Mouse (Mus musculus): ENCODE data around the gene Gm26602.

The Gm26602 gene

DNA sequence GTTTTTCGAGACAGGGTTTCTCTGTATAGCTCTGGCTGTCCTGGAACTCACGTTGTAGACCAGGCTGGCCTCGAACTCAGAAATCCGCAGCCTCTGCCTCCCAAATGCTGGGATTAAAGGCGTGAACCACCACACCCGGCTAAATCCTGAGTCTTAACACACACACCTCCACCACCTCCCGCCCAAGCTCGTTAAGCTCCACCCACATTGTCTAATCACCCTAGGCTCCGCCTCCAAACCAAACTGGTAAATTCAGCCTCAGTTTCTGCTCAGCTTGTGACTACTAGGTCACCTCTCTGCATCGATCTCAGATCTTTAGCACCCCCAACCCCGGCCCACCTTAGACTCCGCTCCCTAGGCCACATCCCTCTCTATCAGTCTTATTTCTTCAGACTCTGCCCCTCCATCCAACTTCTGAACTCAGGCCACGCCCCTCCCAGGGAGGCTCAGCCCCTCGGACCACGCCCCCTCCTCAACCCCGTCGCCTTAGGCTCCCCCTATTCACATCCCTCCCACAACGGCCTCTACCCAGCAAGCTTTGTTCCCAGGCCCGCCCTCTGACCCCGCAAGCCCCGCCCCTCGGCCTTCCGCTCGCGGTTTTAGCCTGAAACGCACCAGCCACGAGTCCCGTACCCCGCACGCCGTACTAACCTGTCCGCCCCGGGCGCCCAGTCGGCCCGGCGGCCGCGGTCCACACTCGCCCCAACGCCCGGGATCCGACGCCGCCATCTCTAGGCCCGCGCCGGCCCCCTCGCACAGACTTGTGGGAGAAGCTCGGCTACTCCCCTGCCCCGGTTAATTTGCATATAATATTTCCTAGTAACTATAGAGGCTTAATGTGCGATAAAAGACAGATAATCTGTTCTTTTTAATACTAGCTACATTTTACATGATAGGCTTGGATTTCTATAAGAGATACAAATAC lies 2.2 kb upstream of the Gm26602 start, which contains the start of gene Med16:
Gene Med16, minus strand, starts transcription at position 757 of the 925 bp plus-strand sequence.
- peak; percentile 9; the same call in 1 of the 2 replicates for TF ChIP-seq GATA4 (IDR thresholded peaks at IDR 0.05; ENCODE audit: insufficient replicate concordance, low read length)

DNA sequence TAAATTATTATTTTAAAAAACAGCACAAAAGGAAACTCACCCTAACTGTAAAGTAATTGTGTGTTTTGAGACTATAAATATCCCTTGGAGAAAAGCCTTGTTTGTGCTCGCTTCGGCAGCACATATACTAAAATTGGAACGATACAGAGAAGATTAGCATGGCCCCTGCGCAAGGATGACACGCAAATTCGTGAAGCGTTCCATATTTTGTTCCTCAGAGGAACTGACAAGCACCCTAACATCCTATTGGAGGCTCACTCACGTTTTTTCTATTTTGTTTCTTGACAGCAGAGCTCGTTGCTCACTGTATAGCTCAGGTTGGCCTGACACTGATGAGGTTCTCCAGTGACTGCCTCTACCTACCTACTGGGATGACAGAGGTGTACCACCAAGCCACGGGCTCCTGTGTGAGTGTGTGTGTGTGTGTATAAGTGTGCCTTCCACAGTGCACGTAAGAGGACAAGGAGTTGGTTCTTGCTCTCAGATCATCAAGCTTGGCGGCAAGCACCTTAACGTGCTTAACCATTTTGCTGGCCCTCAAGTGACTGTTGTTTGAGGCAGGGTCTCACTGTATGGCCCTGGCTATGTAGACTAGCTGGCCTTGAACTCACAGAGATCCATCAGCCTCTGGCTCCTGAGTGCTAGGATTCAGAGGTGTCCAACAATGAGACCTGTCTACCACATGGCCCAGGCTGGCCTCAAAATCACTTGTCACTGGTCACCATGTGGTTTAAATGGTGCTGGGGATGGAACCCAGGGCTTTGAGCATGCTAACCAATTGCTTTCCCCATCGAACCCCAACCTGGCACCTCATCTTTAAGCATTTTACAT lies 1.3 kb upstream of the Gm26602 start:
- no peak; the same call in 1 of the 2 replicates for TF ChIP-seq GATA4 (IDR thresholded peaks at IDR 0.05; ENCODE audit: insufficient replicate concordance, low read length)

DNA sequence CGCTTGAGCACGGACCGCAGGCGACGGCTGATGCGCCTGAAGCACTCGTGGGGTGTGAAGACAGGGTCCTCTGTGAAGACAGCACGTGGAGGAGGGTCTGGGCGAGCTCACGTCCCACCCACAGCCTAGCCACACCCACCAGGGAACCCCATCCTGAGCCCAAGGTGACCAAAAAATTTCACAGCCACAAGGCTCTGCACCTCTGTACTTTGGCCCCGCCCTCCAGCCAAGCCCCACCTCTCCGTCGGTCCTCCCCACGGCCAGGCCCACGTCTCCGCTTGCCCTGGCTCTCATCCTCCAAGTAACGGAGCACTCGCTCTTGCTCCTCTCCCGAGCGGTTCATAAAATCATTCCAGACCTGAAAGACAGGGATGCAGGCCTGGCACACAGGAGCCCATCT lies 1.8 kb downstream of the Gm26602 start:
- no peak for TF ChIP-seq GATA4 (IDR thresholded peaks at IDR 0.05; ENCODE audit: insufficient replicate concordance, low read length)

DNA sequence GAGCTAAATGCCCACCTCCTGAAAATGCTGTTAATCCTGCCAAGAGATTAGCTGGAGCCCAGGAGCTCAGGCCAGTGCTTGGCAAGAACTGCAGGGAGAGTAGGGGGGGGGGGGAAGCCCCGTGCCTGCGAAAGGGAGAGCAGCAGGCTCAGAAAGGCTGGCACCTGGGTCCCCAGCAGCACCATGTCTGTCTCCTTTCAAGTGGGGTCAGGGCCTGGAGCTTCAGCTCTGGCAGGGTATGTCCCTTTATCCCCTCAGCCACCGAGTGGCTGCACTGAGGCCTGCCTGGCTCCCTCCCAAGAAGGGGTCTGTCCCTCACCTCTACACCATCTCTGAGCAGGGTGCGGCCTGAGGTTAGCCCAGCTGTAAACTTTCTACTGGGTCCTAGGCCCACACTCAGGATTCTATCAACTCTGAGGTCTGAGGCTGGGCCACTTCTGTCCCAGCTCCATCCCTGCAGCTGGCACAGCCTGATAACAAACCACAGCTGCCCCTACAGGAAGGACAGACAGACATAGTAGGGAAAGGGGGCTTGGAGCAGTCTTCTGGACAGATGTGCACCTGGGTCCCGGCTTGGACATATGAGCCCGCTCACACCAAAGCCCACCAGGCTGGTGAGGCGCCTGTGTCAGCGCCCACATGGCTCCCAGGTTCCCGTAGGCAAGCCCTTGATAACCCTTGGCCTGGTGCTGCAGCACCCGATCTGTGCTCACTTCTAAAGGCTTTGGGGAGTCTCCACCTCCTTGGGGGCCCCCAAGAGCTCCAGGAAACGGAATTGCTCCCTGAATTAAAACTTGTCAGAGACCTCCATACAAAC lies 3.7 kb downstream of the Gm26602 start:
- TF ChIP-seq GATA4 (IDR thresholded peaks at IDR 0.05; ENCODE audit: insufficient replicate concordance, low read length), result no peak

DNA sequence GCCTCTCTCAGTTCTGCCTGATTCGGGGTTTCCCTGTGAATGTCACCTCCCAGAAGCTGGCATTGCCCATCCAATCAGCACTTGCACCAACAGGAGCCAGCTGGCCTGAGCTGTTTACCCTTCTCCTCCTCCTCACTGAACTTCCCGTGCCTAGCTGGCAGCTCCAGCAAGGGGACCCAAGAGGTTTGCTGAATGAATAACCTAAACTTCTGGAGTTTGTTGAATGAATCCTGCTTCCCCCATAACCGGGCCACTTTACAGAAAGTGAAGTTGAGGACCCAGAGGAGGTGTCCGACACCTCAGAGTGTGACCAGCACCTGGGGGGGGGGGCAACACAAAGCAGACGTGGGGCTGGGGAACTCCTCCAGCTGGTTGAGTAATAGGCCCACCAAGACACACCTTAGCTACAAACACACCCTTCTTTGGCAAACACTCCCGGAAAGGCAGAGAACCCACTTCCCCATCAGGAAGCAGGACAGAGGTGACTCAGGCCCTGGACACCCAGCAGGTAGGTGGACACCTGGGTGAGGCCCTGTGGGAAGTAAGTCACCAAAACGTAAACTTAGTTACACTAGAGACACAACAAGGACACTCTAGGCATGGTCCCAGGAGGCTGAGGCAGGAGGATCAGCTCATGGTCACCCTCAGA lies 4.4 kb downstream of the Gm26602 start:
- no peak for TF ChIP-seq GATA4 (IDR thresholded peaks at IDR 0.05; ENCODE audit: insufficient replicate concordance, low read length)

DNA sequence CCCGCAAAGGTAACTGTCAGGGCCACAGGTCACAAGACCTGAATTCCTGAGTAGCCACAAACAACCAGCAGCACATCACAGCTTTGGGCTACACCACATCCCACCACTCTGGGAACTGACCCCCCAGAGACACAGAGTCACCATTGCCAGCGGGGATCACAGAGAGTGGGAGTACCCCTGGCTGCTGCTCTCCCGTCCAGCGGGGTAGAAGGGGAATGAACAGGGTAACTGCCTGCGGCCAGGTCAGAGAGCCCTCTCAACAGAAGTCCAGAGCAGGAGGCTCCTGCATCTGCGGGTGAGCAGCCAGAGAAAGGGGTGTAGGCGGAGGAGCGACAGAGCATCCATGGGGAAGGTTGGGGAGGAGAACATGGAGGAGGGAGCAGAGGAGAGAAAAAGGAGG lies 5.4 kb downstream of the Gm26602 start:
- no peak for TF ChIP-seq GATA4 (IDR thresholded peaks at IDR 0.05; ENCODE audit: insufficient replicate concordance, low read length)

DNA sequence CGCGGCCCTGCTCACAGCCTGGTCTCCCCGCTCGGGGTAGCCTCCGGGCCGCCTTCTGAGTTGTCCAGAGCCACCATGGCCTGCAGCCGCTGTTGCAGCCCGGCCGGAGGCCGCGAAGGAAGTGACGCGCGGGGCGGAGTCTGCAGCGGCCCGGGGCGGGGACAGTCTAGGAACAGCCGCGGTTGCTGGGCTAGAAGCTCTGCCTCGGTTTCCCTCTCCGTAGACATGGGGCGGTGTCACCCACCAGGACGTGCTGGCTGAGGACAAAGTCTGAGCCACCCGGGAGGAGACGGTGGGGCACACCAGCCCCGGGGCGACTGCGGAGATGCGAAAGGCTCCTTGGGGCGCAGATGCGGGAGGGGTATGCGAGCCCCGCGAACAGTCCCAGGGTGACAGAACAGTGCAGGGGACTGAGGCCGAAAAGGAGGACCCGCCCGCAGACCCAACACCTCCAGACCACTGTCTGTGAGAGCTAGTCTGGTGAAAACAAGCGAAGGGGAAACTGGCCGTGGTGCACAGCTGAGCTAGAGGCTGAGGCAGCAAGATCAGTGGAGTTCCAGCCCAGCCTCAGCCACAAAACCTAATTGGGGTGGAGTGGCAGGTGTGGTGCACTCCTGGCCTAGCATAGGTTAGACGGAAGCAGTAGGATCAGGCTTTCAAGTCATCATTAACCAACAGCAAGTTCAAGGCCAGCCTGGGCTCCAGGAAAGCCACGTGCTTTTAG lies 6.3 kb downstream of the Gm26602 start, which contains the start of gene Kiss1r:
Gene Kiss1r, plus strand, starts transcription at position 164 of the 724 bp plus-strand sequence.
- TF ChIP-seq GATA4 (IDR thresholded peaks at IDR 0.05; ENCODE audit: insufficient replicate concordance, low read length), result no peak

DNA sequence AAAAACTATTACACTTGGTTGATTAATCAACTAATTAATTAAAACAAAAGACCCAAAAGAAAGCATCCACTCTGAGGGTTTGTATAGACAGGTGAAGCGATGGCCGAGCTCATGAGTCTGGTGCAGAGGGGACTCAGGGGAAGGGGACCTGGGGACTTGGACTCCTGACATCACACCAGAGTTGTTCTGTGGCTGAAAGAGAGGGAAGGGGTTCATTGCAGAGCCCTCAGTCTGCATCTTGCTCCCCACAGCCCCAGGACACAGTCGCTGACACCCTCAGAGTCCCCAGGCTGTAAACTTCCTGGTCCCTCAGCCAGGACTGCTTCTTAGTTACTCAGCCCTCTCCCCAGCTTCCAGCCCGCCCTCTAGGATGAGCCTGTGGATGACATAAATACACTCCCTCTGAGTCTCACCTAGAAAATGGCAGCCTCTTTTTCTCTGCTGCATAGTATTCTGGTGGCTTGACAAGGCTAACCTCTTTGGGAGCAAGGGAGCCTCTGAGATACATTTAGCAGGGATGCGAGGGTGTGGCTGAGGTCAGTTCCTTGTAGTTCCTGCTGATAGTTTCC lies 7.0 kb downstream of the Gm26602 start:
- no peak for TF ChIP-seq GATA4 (IDR thresholded peaks at IDR 0.05; ENCODE audit: insufficient replicate concordance, low read length)

DNA sequence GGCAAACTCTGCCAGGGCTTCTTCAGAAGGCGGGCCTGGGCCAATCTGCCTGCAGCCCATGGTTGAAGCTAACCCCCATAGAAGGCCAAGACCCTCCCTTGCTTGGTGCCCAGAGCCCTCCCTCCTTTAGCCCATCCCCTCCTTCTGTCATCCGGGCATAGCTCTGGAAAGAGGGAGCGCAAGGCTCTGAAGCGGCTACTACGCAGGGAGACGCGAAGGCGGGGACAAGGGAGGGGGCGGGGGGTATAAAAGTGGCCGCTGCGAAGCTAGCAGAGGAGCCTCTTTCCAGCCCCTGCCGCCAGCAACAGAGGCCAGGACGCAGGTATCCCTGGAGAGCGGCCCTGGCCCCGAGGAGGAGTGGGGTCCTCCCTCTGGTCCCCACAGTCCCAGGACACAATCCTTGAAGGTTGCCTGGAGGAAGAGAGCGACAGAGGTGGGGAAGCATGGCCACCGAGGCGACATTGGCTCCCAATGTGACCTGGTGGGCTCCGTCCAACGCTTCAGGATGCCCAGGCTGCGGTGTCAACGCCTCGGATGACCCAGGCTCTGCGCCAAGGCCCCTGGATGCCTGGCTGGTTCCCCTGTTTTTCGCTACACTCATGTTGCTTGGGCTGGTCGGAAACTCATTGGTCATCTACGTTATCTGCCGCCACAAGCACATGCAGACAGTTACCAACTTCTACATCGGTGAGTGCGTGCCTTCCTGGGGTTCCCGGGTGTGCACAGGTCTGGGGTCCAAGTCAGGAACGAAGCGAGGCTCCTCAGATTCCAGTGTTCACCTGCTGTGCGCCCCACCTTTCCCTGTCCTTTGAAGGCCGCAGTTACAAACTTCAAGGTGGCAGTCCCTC lies 7.8 kb downstream of the Gm26602 start:
- no peak for TF ChIP-seq GATA4 (IDR thresholded peaks at IDR 0.05; ENCODE audit: insufficient replicate concordance, low read length)

DNA sequence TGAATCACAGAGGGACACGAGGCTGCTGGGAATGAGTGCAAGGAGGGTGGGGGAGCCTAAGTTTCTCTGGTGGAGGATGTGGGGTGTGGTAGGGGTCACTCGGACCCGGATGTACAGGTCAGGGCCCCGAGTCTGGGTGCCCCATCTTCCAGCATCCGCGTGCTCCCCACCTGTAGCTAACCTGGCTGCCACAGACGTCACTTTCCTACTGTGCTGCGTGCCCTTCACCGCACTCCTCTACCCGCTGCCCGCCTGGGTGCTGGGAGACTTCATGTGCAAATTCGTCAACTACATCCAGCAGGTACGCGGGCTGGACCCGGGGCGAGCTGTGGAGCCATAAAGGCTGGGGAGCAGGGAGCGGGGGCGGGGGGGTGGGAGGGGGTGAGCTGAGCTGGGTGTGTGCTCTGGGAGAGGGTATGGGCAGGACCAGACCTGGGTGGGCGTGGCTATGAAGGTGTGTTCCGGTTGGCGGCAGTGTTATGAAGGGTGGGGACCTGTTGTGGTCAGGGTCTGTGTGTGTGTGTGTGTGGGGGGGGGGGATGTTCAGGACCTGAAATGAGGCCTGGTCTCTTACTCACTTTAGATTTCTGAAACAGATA lies 8.7 kb downstream of the Gm26602 start:
- TF ChIP-seq GATA4 (IDR thresholded peaks at IDR 0.05; ENCODE audit: insufficient replicate concordance, low read length), result no peak

DNA sequence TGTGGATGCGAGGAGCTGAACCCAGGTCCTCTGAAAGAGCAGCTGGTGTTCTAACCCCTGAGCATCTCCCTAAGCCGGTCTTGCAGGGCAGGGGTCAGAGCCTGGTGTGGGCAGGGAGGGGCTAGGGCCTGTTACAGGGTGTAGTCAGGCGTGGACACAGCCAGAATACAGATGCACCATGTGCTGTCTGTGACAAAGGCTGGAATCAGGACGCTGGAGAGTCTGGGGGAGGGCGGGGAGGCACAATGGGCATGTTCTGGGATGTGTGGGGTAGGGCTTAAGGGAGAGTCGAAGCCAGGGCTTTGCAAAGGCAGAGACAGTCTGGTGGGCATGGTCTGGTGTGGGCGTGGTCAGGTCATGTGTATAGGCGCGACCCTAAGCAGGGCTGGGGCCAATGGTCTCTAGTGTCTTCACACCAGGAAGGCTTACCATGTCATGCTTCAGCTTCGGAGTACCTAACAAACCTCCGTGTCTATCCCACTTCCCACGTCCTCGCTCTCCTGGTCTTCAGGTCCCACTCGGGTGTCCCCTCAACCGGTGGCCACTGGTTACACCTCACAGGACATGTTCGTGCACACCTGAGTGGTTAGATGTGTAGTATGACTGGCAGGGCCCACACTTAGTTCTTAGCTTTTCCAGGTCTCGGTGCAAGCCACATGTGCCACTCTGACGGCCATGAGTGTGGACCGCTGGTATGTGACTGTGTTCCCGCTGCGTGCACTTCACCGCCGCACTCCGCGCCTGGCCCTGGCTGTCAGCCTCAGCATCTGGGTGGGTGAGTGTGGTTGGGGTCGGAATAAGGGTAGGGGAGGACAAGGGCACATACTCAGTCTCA lies 9.6 kb downstream of the Gm26602 start:
- TF ChIP-seq GATA4 (IDR thresholded peaks at IDR 0.05; ENCODE audit: insufficient replicate concordance, low read length), result no peak
